Mouse (Mus musculus) left cerebral cortex, adult 11 months (tissue): ENCODE results near the gene Olfr462.
"Not testable (repeated sequence)": the region's sequence is repeated elsewhere in the genome, so short reads cannot be mapped to it uniquely, and the experiment has no call there.

Experiments used
- DNase-seq: peaks from one replicate; pipeline ENCODE4 v3.0.0; 2022; ENCODE audit warnings: low spot score

Olfr462 gene

DNA sequence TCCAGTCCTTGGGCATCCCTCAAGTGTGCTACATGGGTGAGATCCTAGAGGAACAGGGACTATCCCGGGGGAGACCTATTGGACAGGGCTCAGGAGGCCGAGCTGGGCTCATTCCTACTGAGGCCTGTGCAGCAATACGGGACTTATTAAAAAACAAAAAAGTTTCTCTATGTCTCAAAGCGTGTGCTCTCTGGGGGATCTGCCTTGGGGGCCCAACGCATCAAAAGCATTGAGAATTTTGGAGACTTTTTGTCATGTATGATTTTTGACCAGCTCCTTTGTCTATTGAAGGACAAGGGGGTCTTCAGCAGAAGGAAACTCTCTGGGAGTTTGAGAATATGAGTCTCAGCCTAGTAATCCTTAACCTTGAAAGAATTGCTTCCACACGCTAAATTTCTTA is at the start of gene Olfr462:
Gene Olfr462, minus strand, starts transcription at position 101 of the 400 bp plus-strand sequence.
- no peak for DNase-seq

DNA sequence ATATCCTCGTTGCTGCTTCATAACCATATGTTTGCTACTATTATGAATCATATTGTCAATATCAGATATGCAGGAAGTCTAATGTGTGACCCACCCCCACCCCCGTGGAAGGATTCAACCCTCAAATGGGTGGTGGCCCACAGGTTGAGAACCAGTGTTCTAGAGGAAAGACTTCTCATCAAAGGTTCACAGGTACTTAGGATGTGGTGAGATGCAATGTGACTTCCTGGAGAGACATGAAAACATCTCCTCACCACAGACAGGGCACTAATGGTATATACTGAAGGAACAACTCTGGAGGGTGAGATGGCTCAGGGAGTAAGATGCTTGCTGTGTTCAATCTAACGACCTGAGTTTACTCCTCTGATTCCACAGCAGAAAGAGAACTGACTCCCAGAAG is 43.4 kb upstream of the Olfr462 start:
- DNase-seq: no peak

DNA sequence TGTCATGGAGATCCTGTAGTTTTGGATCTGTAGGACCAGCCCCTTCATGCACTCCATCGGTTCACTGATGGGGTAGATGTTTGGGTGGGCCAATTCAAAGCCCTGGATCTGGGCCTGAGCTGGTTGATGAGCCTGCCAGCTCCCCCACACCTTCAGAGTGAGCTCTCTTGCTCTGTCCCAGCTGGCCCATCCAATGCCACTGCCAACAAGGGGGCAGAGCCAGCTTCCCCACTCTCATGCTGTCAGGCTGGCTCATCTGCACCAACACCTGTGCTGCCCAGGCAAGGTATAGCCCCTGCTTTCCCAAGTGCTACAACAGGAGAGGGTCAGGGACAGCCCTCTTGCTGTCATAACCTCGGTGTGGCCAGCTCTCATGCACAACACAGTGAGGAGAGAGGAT is 41.7 kb upstream of the Olfr462 start:
- DNase-seq: no peak

DNA sequence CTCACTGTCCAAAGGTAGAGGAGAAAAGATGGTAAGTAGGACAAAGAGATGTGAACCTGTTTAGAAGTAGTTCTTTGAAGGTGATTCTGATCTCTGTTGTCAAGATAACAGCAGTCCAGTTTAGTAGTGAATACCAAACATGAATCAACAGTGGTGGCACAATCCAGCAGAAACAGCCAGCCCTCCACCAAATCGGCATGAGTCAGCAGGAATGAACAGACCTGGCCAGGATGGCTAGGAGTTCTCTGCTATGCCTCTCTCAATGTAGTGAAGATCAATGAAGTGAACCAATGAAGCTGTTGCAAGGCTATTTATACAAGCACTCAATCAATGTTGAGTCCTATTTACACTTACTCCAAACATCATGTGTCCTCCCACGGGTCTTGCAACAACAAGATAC is 38.3 kb upstream of the Olfr462 start:
- DNase-seq: no peak

DNA sequence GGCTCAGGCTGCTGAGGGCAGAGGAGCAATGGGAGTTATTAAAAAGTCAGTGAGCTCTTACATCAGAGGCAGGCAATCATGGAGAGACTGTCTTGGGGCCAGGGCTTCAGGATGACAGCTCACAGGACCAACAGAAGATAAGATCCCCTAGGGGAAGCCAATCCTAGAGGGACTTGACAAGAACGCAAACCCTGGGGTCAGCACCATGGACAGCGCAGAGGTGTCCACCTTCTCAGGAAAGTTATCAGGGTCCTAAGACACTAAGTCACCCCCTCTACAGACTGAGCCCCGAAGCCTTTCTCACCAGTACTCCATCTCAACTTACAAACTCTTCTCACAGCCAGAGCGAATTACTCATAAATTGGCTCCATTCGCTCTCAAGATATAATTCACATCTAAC is 28.9 kb upstream of the Olfr462 start, which contains the start of gene Olfr464:
Gene Olfr464, minus strand, starts transcription at position 2 of the 400 bp plus-strand sequence.
- no peak for DNase-seq

DNA sequence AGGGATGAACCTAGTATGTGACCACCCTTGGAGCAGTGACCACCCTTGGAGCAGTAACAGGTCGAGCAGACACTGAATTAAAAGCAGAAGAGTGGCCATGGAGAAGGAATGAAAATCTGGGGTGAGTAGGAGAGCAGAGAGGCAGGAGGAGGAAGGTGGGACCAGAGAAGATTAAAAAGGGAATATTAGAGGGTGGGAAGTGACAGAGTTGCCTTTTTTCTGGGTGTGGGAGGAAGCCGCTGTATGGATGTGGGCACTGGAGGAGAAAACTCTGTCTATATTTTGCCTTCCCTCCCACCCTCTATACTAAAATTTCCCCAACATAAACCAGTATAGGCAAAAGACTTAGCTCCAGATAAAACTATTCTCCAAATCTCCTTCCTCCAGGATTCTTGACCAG is 28.2 kb upstream of the Olfr462 start:
- peak; percentile 26 for DNase-seq

DNA sequence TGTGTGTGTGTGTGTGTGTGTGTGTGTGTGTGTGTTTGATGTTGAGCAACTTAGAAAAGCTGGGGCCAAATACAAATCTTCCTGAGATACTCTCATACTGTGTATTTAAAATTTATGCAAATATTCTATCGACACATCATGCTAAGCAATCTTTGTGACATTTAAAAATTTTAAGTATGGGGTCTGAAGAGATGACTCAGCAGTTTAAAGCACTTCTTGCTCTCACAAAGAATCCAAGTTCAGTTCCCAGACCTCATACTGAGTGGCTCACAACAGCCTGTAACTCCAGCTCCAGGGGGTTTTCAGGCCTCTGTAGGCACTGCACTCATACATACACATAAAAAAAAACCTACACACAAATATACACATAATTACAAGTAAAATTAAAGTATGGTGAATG is 23.9 kb upstream of the Olfr462 start:
- no peak for DNase-seq

DNA sequence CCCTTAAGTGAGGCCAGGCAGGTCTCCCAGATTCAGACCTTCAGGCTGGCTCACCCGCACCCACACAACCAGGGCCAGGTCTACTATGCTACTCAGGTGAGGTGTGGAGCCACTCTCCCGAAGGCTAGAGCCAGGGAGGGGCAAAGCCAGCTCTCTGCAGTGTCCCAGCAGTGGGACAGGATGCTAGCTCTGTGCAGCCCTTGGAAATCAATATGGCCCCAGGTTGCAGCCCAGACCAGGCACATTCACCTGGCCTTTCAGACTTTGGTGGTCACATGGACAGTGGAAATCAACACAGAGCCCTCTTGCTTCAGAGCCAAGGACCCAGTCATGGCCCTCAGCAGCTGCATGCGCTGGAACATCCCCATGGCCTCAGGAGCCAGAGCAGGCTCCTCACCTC is 12.3 kb upstream of the Olfr462 start:
- DNase-seq: no peak

DNA sequence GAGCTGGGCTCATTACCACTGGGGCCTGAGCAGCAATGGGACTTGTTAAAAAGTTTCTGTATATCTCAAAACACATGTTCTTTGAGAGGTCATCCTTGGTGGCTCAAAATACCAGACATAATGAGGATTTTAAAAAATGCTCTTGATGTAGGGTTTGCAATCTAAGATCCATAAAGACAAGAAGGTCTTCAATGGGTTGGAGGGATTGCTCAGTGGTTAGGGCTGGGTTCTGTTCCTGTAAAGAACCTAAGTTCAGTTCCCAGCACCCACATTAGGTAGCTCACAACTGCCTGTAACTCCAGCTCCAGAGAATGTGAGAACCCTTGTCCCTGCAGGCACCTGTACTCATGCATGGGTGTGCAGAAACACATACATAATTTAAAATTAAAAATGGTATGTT is 5.2 kb upstream of the Olfr462 start, which contains the start of gene Olfr463:
Gene Olfr463, minus strand, starts transcription at position 101 of the 400 bp plus-strand sequence.
- DNase-seq: no peak

DNA sequence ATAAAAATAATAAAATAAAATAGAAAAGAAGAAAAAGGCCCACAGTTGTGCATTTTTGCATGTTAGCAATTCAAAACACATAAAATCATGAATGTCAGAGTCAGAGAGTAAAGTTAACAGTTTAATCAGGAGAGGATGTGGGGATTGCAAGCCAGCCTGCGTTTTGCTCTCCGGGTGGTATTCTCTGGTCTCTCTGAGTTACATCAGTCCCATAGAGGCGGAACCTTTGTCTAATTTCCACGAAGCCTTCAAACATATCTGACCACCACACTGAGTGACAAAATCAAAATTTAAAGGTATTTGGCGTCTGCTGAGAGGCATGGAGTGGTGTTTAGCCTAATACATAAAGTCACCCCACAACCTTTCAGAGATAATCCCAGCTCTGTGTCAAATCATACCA is 7.2 kb downstream of the Olfr462 start:
- no peak for DNase-seq

DNA sequence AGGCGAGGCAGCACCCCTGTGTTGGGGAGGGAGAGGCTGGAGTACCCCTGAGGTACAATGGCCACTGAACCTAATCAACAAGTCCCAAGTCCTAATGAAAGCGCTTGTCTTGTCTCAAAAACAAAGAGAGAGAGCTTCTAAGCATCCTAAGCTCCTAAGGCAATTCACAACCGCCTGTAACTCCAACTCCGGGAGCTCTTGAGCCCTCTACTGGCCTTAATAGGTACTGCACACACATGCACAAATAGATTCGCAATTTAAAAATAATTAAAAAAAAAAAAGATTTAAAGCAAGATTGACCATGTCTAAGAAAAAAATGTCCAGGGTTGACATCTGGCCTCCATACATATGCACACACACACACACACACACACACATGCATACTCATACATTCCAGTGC is 8.6 kb downstream of the Olfr462 start:
- DNase-seq: no peak

DNA sequence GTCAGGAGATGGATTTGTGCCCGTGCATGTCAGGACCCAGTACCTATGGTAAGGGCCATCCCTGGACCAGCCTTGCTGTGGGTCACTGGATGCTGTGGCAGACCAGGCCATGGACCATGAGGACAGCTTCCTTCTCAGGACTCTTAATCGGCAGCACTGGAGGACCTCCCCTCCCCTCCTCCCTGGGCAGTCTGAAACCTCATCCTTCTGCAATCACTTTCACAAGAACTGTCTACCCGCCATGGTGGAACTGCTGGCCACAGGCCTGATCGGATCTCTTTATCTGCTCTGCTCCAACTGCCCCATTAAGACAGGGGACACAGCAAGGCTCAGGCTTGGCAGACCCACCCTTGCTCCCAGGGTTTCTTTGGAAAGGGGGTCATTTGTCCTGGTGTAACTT is 10.4 kb downstream of the Olfr462 start:
- no peak for DNase-seq

DNA sequence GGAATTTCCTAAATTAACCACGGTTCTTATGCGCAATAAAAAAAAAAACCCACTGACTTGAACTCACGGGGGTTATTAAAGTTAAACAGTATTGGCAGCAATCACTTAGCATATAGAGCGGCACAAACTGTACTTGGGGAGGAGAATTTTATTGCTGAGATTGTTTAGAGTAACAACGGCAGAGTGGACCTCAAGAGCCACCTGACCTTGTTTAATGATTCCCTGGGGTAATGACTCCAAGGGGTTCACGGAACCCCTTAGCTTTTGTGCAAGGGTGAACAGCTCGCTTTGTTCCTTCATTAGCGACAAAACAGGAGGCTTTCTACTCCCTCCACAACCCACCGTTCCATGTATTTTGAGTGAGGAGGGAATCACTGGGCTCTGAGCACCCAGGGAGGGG is 12.2 kb downstream of the Olfr462 start:
- no peak for DNase-seq

DNA sequence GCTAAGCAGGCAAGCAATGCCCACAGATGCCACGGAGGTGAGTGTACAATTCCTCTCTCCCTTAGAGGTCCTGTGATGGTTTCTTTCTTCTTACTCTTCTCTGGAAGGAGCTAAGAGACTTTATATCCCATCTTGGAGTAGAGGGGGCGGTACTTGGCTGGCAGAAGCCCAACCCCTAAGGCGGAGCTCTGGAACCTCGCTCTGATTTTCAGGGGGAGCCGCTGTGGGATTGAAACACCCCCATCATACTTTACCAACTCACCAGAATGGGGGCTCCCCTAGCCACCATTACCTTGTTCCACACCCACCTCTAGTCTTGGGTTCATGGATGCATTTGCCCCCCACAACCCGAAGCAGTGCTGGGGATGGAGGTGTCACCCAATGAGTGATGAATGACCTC is 16.6 kb downstream of the Olfr462 start, which contains the start of gene Epx:
Gene Epx, minus strand, starts transcription at position 101 of the 400 bp plus-strand sequence.
- no peak for DNase-seq

DNA sequence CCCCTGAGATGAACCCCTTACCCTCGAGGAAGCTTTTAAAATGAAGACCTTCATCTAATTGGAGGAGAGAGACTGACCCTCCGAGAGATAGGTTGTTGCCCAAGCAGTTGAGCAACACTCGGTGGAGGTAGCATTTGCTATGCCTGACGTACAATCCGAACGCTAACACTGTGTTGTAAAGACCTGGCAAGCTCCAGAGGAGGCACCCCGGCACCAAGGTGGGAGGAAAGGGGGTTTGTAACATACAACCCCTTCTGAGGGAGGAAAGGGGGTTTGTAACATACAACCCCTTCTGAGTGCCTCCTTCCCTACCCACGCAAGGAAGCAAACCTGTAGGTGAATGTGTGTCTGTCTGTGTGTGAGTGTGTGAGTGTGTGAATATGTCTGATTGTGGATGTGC is 20.3 kb downstream of the Olfr462 start:
- DNase-seq: no peak

DNA sequence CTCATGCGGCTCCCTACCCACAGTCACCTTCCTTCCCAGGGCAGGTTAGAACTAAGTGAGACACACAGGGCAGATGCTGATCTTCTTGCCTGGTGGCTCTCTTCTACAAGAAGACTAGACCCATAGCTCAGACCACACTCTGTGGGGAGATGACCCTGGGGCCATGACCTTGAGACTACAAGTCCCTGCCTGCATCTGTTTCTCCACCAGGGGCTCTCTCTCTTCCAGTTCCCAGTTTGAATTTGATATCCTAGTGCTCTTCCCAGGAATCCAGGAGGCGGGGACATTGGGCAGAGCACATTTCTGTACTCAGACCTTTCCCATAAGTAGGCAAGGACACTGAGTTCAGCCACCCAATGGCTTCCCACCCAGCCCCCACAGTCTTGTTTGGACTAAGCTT is 22.0 kb downstream of the Olfr462 start:
- no peak for DNase-seq

DNA sequence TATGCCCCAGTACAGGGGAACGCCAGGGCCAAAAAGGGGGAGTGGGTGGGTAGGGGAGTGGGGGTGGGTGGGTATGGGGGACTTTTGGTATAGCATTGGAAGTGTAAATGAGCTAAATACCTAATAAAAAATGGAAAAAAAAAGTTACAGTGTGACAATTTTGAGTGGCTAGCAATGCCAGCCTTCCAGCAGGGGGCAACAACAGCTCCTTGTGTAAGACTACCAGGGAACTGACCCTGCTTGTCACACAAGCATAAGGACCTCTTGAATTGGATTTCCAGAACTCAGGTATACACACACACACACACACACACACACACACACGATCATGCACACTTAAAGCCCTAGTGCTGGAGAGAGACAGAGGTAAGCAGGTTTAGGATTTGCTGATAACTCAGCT is 25.2 kb downstream of the Olfr462 start:
- DNase-seq: not testable (repeated sequence)

DNA sequence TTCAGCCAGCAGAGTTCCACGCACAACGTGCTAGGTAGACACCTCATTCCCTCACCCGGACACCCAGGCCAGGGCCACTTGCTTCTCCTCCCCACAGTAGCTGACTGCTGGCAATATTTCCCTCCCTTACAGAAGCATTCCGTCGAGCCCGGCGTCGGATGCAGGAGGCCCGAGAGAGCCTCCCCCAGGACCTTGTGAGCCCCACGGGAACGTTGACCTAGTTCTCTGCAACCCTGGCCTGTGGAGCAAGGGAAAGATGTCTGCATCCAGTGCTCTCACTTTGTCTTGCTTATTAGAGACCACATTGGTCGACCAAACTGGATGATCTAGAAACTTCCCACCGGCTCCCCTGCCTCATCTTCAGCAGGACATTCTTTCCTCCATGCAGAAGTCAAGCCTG is 29.3 kb downstream of the Olfr462 start:
- no peak for DNase-seq

DNA sequence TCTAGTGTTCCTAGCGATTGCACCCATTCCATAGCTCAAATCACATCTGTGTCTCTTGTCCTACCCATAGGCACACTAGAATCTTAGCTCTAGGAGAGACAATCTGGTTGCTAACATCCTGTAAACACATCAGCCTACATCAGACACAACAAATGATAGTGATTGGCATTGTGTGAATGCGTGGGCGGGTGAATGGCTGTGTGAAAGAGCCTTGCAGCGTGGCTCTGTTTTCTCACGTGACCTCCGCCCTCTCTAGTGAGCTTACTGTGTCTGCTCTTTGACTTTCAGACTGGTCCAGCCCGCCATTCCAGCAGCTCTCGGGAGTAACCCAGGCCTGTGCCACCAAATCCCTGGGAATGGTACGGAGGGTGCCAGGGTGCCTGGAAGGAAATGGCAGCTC is 31.6 kb downstream of the Olfr462 start:
- DNase-seq: no peak

DNA sequence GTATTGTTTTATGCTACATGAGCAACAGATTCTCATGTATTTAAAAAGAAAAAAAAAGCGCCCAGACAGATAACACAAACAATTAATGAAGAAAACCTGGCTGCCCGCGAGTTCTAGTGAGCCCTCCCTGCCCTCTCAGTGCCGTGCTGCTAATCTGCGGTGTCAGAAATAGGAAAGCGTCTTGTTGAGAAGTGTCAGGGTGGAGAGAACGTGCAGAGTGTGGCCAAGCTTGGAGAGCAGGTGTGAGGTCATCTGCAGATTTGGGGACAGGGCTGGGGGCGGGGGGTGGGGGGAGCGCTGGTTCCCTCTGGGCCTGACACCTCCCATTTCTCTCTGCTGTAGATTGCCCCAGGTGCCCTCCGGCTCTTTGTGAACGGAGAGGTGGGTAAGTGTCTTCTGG is 32.8 kb downstream of the Olfr462 start:
- no peak for DNase-seq

DNA sequence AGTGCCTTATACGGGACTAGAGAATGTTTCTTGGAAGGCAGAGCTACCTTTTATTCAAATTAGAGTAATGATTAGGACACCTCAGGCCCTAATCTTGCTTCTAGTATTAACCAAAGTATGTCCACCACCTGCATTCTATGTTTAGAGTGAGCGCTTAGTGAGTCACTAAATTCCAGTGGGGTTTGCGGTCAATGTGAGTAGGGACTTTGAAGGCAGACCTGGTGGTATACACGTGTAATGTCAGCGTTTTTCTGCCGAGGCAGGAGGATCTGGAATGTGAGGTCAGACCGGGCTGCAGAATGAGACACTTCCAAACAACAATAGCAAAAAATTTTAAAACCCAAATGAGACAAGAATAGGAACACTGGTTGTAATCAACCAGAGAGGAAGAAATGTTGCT is 37.5 kb downstream of the Olfr462 start:
- DNase-seq: no peak

DNA sequence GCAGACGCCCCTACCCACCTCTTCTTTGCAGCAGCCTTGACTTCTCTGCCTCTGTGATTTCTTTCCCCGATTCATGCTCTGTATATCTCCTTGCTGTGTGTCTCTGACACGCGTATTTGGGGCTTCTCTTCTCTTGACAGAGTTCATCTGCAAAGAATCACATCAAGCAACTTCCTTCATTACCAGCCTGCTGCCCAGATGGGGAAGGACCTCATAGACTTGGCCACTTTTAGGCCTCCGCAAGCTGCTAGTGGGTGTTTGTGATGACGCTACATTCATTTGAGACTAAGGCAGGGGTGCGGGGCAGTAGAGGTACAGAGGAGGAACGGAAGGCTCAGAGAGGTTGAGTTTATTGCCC is 38.5 kb downstream of the Olfr462 start:
- peak; percentile 12 for DNase-seq

DNA sequence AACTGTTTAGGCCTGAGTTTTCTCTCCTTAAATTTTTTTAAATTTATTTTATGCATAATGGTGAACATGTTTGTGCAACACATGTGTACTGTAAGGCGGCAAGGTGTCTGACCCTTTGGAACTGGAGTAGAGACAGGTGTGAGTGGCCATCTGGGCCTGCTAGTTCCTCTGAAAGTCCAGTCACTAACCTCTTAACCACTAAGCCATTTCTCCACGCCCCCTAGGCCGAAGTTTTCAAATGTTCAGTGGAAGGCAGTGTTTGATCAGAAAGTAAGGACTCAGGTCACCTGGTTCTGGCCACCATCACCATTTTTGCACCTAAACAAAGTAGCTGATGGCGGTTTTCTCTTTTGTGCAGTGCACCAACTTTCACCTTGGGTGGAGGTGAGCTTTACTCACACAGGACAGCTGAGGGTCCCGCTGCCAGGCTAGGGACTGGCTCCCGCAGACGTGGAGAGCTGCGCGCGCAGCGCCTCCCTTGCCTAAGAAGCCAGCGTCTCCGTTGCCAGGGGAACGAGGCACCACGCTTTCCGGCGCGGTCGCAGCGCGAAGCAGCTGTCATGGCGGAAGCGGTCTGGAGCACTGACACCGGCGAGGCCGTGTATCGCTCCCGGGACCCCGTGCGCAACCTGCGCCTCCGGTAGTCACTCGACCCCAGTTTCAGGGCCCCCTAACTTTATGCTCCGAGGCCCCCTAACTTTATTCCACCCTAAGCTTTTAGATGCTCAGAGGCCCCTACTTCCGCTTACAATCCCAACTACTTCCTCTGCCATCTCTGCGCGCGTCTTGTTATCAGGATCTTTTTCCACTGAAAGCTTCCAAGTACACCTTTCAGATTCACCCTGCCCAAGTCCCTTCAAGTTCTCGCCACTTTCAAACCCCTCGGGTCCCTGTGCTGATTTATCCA is 39.1 kb downstream of the Olfr462 start, which contains the start of gene Mks1:
Gene Mks1, plus strand, starts transcription at position 526 of the 907 bp plus-strand sequence.
- DNase-seq: peak; percentile 83

DNA sequence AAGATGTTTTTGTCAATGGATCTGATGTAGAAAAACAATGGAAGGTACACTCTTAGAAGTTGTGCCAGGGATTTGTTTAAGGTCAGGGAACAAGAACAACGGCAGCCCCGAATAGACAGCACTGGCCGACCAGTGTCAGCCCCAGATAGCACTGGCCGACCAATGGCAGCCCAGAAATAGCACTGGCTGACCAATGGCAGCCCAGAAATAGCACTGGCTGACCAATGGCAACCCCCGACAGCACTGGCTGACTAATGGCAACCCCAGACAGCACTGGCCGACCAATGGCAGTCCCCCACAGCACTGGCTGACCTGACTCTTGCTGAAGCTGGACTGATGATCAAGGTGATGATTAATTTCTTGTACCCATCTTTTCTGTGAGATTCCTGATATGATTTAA is 44.2 kb downstream of the Olfr462 start:
- no peak for DNase-seq
